Mouse (Mus musculus) stomach, embryonic 14.5 days (tissue): ENCODE results near the gene Olfr694. TPM values are rescaled to one million over a fixed set of nuclear protein-coding genes. Genes with fewer than 3 reads are reported as not detected.
"Not testable (repeated sequence)": the region's sequence is repeated elsewhere in the genome, so short reads cannot be mapped to it uniquely, and the experiment has no call there.

Experiments
- ATAC-seq: fragments of 200-750 bp; cut with Nextera tagmentation; 2 replicates; pipeline ENCODE4 v1.8.0; 2017; ENCODE audit warnings: low read depth, moderate TSS enrichment; ENCODE audit not compliant: insufficient number of reproducible peaks, insufficient read depth, low FRiP score
- H3K27ac ChIP-seq: fragments of 300-500 bp; sonication (generic); 2 replicates; pipeline ENCODE4 v1.5.1; 2014; ENCODE audit warnings: mild to moderate bottlenecking, low read length, moderate library complexity, mixed read lengths
- H3K27me3 ChIP-seq: fragments of 300-500 bp; sonication (generic); 2 replicates; pipeline ENCODE4 v1.6.1; 2014; ENCODE audit warnings: low read length, control low read depth, mixed read lengths; ENCODE audit not compliant: control insufficient read depth, insufficient read depth
- H3K36me3 ChIP-seq: fragments of 300-500 bp; sonication (generic); 2 replicates; pipeline ENCODE4 v1.6.1; 2014; ENCODE audit warnings: mild to moderate bottlenecking, control low read depth, low read length, moderate library complexity, mixed read lengths; ENCODE audit not compliant: control insufficient read depth, insufficient read depth
- H3K4me1 ChIP-seq: fragments of 300-500 bp; sonication (generic); 2 replicates; pipeline ENCODE4 v1.6.1; 2014; ENCODE audit warnings: low read length, control low read depth, mixed read lengths; ENCODE audit not compliant: control insufficient read depth, insufficient read depth
- H3K4me2 ChIP-seq: fragments of 300-500 bp; sonication (generic); replicated peaks from 2 replicates; pipeline ENCODE4 v1.6.1; 2014; ENCODE audit warnings: low read depth, low read length, control low read depth
- H3K4me3 ChIP-seq: fragments of 300-500 bp; sonication (generic); 2 replicates; pipeline ENCODE4 v1.5.1; 2014; ENCODE audit warnings: low read depth, low read length, control low read depth
- H3K9ac ChIP-seq: fragments of 300-500 bp; sonication (generic); replicated peaks from 2 replicates; pipeline ENCODE4 v1.6.1; 2014; ENCODE audit warnings: low read depth, mild to moderate bottlenecking, control low read depth, low read length, moderate library complexity, mixed read lengths
- H3K9me3 ChIP-seq: fragments of 300-500 bp; sonication (generic); 2 replicates; pipeline ENCODE4 v1.6.1; 2016; ENCODE audit warnings: low read depth, low read length, control low read depth; ENCODE audit not compliant: control insufficient read depth
- WGBS: fragments of 180-500 bp; shearing (Covaris S2); extraction: QIAGEN DNeasy Blood & Tissue Kit; methylation state at CpG from one replicate; pipeline ENCODE4 v1.1.7; 2014; 5-methylcytosine and 5-hydroxymethylcytosine counted together
- polyA plus RNA-seq: library from polyadenylated mRNA; unstranded; fragments of >200 nt; fragmentation: Nextera tagmentation; extraction: Ambion mirVana; gene quantifications from 2 replicates; pipeline ENCODE4 v1.2.1, GENCODE M21; 2014

Gene Olfr694
- not detected in 2 replicates for polyA plus RNA-seq

DNA sequence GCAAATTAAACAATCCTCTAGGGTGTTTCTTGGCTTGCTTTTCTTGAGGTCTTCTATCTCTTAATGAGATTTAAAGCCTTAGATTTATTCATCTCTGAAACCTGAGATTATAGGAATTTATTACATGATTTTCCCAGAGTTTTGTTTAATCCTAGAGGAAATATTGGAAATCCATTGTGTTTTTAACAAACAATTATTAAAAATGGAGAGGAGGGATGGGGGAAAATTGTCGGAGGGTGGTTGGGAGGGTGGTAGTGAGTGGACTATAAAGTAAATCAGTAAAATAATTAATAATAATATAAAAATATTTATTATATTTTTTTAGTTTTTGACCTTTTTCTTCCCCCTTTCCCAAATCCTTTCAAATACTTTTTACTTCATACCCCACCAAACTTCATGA lies at the start of gene Olfr694:
Olfr694 (minus strand) TSS at position 101 of the 400 bp plus-strand sequence.
- 91% methylated on average over 1 of the region's 1 CpGs for WGBS

DNA sequence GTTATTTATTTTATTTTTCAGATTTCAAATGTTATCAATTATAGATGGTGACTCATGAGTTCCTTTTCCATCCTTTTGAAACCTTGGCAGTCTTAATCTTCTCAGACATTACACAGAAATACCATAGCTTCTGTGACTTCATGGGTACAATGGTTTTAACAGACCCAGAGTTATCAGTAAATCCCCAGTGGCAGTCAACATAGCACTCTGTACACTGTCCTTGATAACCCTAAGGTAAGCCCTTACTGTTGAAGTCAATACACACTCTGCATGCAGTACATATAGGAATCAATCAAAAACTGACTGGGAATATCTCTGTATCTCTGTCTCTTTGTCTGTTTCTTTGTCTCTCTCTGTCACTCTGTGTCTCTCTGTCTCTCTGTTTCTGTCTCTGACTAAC lies 45.4 kb upstream of the Olfr694 start:
- no peak overlapping the region for H3K4me3 ChIP-seq
- no peaks in the 10 kb centered on the region for H3K9me3 ChIP-seq
- ATAC-seq, result no peak
- no peaks in the 10 kb centered on the region for H3K4me1 ChIP-seq
- no peak overlapping the region for H3K9ac ChIP-seq
- no peaks in the 10 kb centered on the region for H3K36me3 ChIP-seq
- H3K27ac ChIP-seq, result no peak overlapping the region
- H3K4me2 ChIP-seq, result no peak overlapping the region
- no peaks in the 10 kb centered on the region for H3K27me3 ChIP-seq

More for the DNA sequence above, at the start of gene Olfr694:
- Histone ChIP-seq H3K9ac (no peak within 1 kb of the TSS), H3K4me3 (no peak within 1 kb of the TSS), H3K27me3 (no peaks in the 10 kb centered on the region), H3K4me1 (no peaks in the 10 kb centered on the region), H3K4me2 (no peak within 1 kb of the TSS), H3K27ac (no peak within 1 kb of the TSS), H3K36me3 (no peaks in the 10 kb centered on the region), H3K9me3 (no peaks in the 10 kb centered on the region)
- ATAC-seq, result no peak

DNA sequence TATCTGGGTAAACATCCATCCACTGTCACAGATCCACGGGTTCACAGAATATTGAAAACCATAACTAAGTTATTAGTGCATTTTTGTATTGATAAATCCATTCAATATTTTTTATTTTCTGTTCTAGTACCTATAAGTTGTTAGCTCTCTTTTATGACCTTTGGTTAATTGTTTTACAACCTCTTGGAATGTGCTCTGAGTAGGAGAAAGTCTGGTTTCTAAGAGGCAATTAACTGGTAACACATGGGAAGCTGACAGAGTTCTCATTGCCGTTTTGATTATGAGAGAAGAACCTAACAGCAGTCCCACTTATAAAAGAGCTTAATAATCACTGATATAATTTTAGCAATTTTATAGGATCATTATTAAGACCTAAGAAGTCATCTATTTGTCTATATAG lies 42.1 kb upstream of the Olfr694 start:
- Histone ChIP-seq H3K4me2 (no peak overlapping the region), H3K27me3 (no peaks in the 10 kb centered on the region), H3K4me3 (no peak overlapping the region), H3K9me3 (no peaks in the 10 kb centered on the region), H3K27ac (no peak overlapping the region), H3K9ac (no peak overlapping the region), H3K4me1 (no peaks in the 10 kb centered on the region), H3K36me3 (no peaks in the 10 kb centered on the region)
- 42% methylated on average over 2 of the region's 2 CpGs for WGBS
- ATAC-seq, result no peak

GRCm38 (mm10) chr7:106725654-106726053 lies 34.0 kb upstream of the Olfr694 start:
- 85% methylated on average over 2 of the region's 2 CpGs for WGBS
- not testable (repeated sequence) for H3K4me1 ChIP-seq, H3K4me2 ChIP-seq, H3K9ac ChIP-seq, ATAC-seq, H3K27ac ChIP-seq, H3K4me3 ChIP-seq, H3K9me3 ChIP-seq, H3K36me3 ChIP-seq, H3K27me3 ChIP-seq

DNA sequence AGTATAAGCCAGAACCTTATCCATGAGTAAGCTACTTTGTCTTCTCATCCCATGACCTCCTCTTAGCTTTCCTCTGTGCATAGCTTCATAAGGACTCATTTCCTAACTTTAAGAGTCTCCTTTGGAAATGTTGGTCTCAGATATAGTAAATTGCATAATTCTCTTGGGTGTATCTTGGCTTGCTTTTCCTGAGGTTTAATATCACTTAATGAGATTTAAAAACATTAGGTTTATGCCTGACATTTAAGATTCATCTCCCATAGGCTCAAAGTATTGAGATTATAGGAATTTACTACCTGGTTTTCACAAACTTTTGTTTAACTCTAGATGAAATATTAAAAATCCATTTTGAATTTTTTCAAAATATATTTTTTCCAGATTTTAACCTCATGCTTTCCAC lies 24.7 kb upstream of the Olfr694 start, which contains the start of gene Olfr695:
Olfr695 (minus strand) TSS at position 101 of the 400 bp plus-strand sequence.
- H3K27ac ChIP-seq, result no peak within 1 kb of the TSS
- no peaks in the 10 kb centered on the region for H3K36me3 ChIP-seq
- no peak within 1 kb of the TSS for H3K9ac ChIP-seq
- no peaks in the 10 kb centered on the region for H3K27me3 ChIP-seq
- no peak within 1 kb of the TSS for H3K4me2 ChIP-seq
- no peaks in the 10 kb centered on the region for H3K4me1 ChIP-seq
- H3K4me3 ChIP-seq, result no peak within 1 kb of the TSS
- no peak for ATAC-seq
- H3K9me3 ChIP-seq, result no peaks in the 10 kb centered on the region

GRCm38 (mm10) chr7:106711463-106711862 lies 19.8 kb upstream of the Olfr694 start:
- Histone ChIP-seq H3K4me1 (no peaks in the 10 kb centered on the region), H3K9me3 (no peaks in the 10 kb centered on the region), H3K36me3 (no peaks in the 10 kb centered on the region), H3K4me2 (no peak overlapping the region), H3K9ac (no peak overlapping the region), H3K4me3 (no peak overlapping the region), H3K27me3 (no peaks in the 10 kb centered on the region), H3K27ac (no peak overlapping the region)
- 80% methylated on average over 6 of the region's 6 CpGs for WGBS
- ATAC-seq, result no peak

DNA sequence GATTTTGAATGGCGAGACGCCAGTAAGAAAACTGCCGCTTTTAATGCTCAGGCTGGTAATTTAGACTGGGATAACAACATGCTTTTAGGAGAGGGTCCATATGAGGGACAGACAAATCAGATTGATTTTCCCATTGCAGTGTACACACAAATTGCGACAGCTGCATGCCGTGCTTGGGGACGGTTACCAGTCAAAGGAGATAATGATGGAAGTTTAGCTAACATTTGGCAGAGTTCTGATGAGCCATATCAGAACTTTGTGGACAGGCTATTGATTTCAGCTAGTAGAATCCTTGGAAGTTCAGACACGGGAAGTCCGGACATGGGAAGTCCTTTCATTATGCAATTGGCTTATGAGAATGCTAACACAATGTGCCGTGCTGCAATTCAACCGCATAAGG lies 16.1 kb upstream of the Olfr694 start:
- H3K9ac ChIP-seq, ATAC-seq, H3K4me3 ChIP-seq, H3K27ac ChIP-seq, H3K4me1 ChIP-seq, H3K9me3 ChIP-seq, H3K36me3 ChIP-seq, H3K27me3 ChIP-seq, H3K4me2 ChIP-seq: not testable (repeated sequence)
- WGBS, result 88% methylated on average over 10 of the region's 10 CpGs

DNA sequence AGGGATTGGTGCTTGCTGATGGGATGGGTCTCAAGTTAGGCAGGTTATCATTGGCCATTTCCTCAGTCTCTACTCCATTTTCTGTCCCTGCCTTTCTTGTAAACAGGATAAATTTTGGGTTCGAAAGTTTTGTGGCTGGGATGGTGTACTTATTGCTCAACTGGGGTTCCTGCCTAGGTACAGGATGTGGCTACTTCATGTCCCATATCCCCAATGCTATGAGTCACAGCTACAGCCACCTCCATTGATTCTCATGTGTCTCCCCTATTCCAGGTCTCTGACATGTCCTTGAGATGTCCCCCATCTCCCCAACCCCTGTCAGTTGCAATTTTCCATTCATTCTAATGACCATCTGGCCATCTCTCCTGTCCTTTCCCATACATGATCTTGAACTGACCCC lies 5.3 kb upstream of the Olfr694 start:
- Histone ChIP-seq H3K27me3 (no peaks in the 10 kb centered on the region), H3K27ac (no peak overlapping the region), H3K9me3 (no peaks in the 10 kb centered on the region), H3K9ac (no peak overlapping the region), H3K4me1 (no peaks in the 10 kb centered on the region), H3K4me3 (no peak overlapping the region), H3K36me3 (no peaks in the 10 kb centered on the region), H3K4me2 (no peak overlapping the region)
- 77% methylated on average over 1 of the region's 1 CpGs for WGBS
- ATAC-seq, result no peak

GRCm38 (mm10) chr7:106692976-106693375 lies 1.4 kb upstream of the Olfr694 start:
- no peaks in the 10 kb centered on the region for H3K9me3 ChIP-seq
- no peak overlapping the region for H3K9ac ChIP-seq
- ATAC-seq, result no peak
- no peaks in the 10 kb centered on the region for H3K36me3 ChIP-seq
- H3K4me2 ChIP-seq, result no peak overlapping the region
- no peaks in the 10 kb centered on the region for H3K4me1 ChIP-seq
- H3K27ac ChIP-seq, result no peak overlapping the region
- no peaks in the 10 kb centered on the region for H3K27me3 ChIP-seq
- WGBS, result 90% methylated on average over 3 of the region's 3 CpGs
- H3K4me3 ChIP-seq, result no peak overlapping the region
